Mouse (Mus musculus): ENCODE data around the gene Pip5k1c. TPM values are rescaled to one million over a fixed set of nuclear protein-coding genes. Genes with fewer than 3 reads are reported as not detected.

Gene Pip5k1c
- polyA plus RNA-seq, 1 experiment from 2014 or later, result 33.7 TPM

GRCm38 (mm10) chr10:81299585-81300351, 7.0 kb downstream of the Pip5k1c start:
- Histone ChIP-seq H3K4me2 (ENCODE audit: low read length) (no peak overlapping the region), H3K4me1 (ENCODE audit: control insufficient read depth in 2 of 2, insufficient read depth in 2 of 2, low read length in 2 of 2) (peaks cover 50 to 71% of the 10 kb centered on the region in 2 experiments), H3K27ac (replicated peaks in 1 of 2; ENCODE audit: control insufficient read depth in 1 of 2, insufficient read depth in 1 of 2, low read depth in 2 of 2, low read length in 2 of 2) (no peak overlapping the region)

GRCm38 (mm10) chr10:81300352-81300907, 7.7 kb downstream of the Pip5k1c start:
- no peak overlapping the region for H3K4me3 ChIP-seq (ENCODE audit: control insufficient read depth in 1 of 2, insufficient read depth in 1 of 2, low read depth in 1 of 2, low read length in 2 of 2)
- no peak overlapping the region for H3K4me2 ChIP-seq (ENCODE audit: low read length)
- WGBS, result 72% methylated on average over 9 of the region's 9 CpGs
- no peak overlapping the region for H3K27ac ChIP-seq (replicated peaks in 1 of 2; ENCODE audit: control insufficient read depth in 1 of 2, insufficient read depth in 1 of 2, low read depth in 2 of 2, low read length in 2 of 2)
- no peaks in the 10 kb centered on the region for H3K27me3 ChIP-seq (ENCODE audit: control insufficient read depth, insufficient read depth, low read length)
- no peaks in the 10 kb centered on the region; the same call in 1 of the 2 replicates for H3K36me3 ChIP-seq (ENCODE audit: control insufficient read depth, insufficient read depth, low read length)
- H3K9me3 ChIP-seq (ENCODE audit: control insufficient read depth, low read length), result no peaks in the 10 kb centered on the region
- no peak overlapping the region for H3K9ac ChIP-seq (ENCODE audit: low read length)
- peaks cover 49 to 70% of the 10 kb centered on the region in 2 experiments for H3K4me1 ChIP-seq (ENCODE audit: control insufficient read depth in 2 of 2, insufficient read depth in 2 of 2, low read length in 2 of 2)
- no peak for ATAC-seq (ENCODE audit: insufficient number of reproducible peaks, insufficient read depth, low FRiP score, low read depth)

More at GRCm38 (mm10) chr10:81299585-81300351, 7.0 kb downstream of the Pip5k1c start:
- no peaks in the 10 kb centered on the region for H3K27me3 ChIP-seq (ENCODE audit: control insufficient read depth, insufficient read depth, low read length)
- WGBS, result 84% methylated on average over 14 of the region's 14 CpGs
- peak overlapping the region; percentile 34; the same call in 1 of the 2 replicates for H3K9ac ChIP-seq (ENCODE audit: low read length)
- ATAC-seq (ENCODE audit: insufficient number of reproducible peaks, insufficient read depth, low FRiP score, low read depth), result no peak
- H3K36me3 ChIP-seq (ENCODE audit: control insufficient read depth, insufficient read depth, low read length), result no peaks in the 10 kb centered on the region; the same call in 1 of the 2 replicates
- no peak overlapping the region for H3K4me3 ChIP-seq (ENCODE audit: control insufficient read depth in 1 of 2, insufficient read depth in 1 of 2, low read depth in 1 of 2, low read length in 2 of 2)
- H3K9me3 ChIP-seq (ENCODE audit: control insufficient read depth, low read length), result no peaks in the 10 kb centered on the region

GRCm38 (mm10) chr10:81301321-81301720, 8.6 kb downstream of the Pip5k1c start:
- Histone ChIP-seq H3K36me3 (ENCODE audit: control insufficient read depth, insufficient read depth, low read length) (peaks cover 9% of the 10 kb centered on the region), H3K27ac (replicated peaks in 1 of 2; ENCODE audit: control insufficient read depth in 1 of 2, insufficient read depth in 1 of 2, low read depth in 2 of 2, low read length in 2 of 2) (no peak overlapping the region), H3K9me3 (ENCODE audit: control insufficient read depth, low read length) (no peaks in the 10 kb centered on the region), H3K4me3 (ENCODE audit: control insufficient read depth in 1 of 2, insufficient read depth in 1 of 2, low read depth in 1 of 2, low read length in 2 of 2) (no peak overlapping the region), H3K4me2 (ENCODE audit: low read length) (no peak overlapping the region), H3K4me1 (ENCODE audit: control insufficient read depth in 2 of 2, insufficient read depth in 2 of 2, low read length in 2 of 2) (peaks cover 48 to 70% of the 10 kb centered on the region in 2 experiments), H3K27me3 (ENCODE audit: control insufficient read depth, insufficient read depth, low read length) (no peaks in the 10 kb centered on the region), H3K9ac (ENCODE audit: low read length) (no peak overlapping the region)
- ATAC-seq (ENCODE audit: insufficient number of reproducible peaks, insufficient read depth, low FRiP score, low read depth), result no peak
- 78% methylated on average over 9 of the region's 9 CpGs for WGBS

- peaks cover 18% of the 10 kb centered on the region for H3K36me3 ChIP-seq (ENCODE audit: control insufficient read depth, insufficient read depth, low read length)
- peaks cover 47 to 68% of the 10 kb centered on the region in 2 experiments for H3K4me1 ChIP-seq (ENCODE audit: control insufficient read depth in 2 of 2, insufficient read depth in 2 of 2, low read length in 2 of 2)
- no peak overlapping the region for H3K4me3 ChIP-seq (ENCODE audit: control insufficient read depth in 1 of 2, insufficient read depth in 1 of 2, low read depth in 1 of 2, low read length in 2 of 2)
- no peaks in the 10 kb centered on the region for H3K9me3 ChIP-seq (ENCODE audit: control insufficient read depth, low read length)
- H3K4me2 ChIP-seq (ENCODE audit: low read length), result peak overlapping the region; percentile 48
- 44% methylated on average over 4 of the region's 4 CpGs for WGBS
- peak overlapping the region; percentile 8 to 74 for H3K27ac ChIP-seq (replicated peaks in 1 of 2; ENCODE audit: control insufficient read depth in 1 of 2, insufficient read depth in 1 of 2, low read depth in 2 of 2, low read length in 2 of 2)
- no peak for ATAC-seq (ENCODE audit: insufficient number of reproducible peaks, insufficient read depth, low FRiP score, low read depth)
- H3K27me3 ChIP-seq (ENCODE audit: control insufficient read depth, insufficient read depth, low read length), result no peaks in the 10 kb centered on the region
- H3K9ac ChIP-seq (ENCODE audit: low read length), result peak overlapping the region; percentile 55
Observed at GRCm38 (mm10) chr10:81302288-81302687, 9.5 kb downstream of the Pip5k1c start.

- H3K36me3 ChIP-seq (ENCODE audit: control insufficient read depth, insufficient read depth, low read length), result peaks cover 23% of the 10 kb centered on the region
- no peaks in the 10 kb centered on the region for H3K9me3 ChIP-seq (ENCODE audit: control insufficient read depth, low read length)
- peak overlapping the region; percentile 8 to 74 for H3K27ac ChIP-seq (replicated peaks in 1 of 2; ENCODE audit: control insufficient read depth in 1 of 2, insufficient read depth in 1 of 2, low read depth in 2 of 2, low read length in 2 of 2)
- H3K9ac ChIP-seq (ENCODE audit: low read length), result peak overlapping the region; percentile 55
- peaks cover 42 to 63% of the 10 kb centered on the region in 2 experiments for H3K4me1 ChIP-seq (ENCODE audit: control insufficient read depth in 2 of 2, insufficient read depth in 2 of 2, low read length in 2 of 2)
- WGBS, result 7% methylated on average over 14 of the region's 14 CpGs
- 0 out of 2 replicates have a peak, but pooled peaks have one; percentile 19 for ATAC-seq (ENCODE audit: insufficient number of reproducible peaks, insufficient read depth, low FRiP score, low read depth)
- peak overlapping the region; percentile 48 for H3K4me2 ChIP-seq (ENCODE audit: low read length)
- no peaks in the 10 kb centered on the region for H3K27me3 ChIP-seq (ENCODE audit: control insufficient read depth, insufficient read depth, low read length)
- H3K4me3 ChIP-seq (ENCODE audit: control insufficient read depth in 1 of 2, insufficient read depth in 1 of 2, low read depth in 1 of 2, low read length in 2 of 2), result no peak overlapping the region
Observed at GRCm38 (mm10) chr10:81302781-81303218, 10.0 kb downstream of the Pip5k1c start.

- Histone ChIP-seq H3K4me2 (ENCODE audit: low read length) (peak overlapping the region; percentile 48), H3K27me3 (ENCODE audit: control insufficient read depth, insufficient read depth, low read length) (no peaks in the 10 kb centered on the region), H3K27ac (replicated peaks in 1 of 2; ENCODE audit: control insufficient read depth in 1 of 2, insufficient read depth in 1 of 2, low read depth in 2 of 2, low read length in 2 of 2) (peak overlapping the region; percentile 3 to 74; a peak in 3 of 4 replicates), H3K36me3 (ENCODE audit: control insufficient read depth, insufficient read depth, low read length) (peaks cover 28% of the 10 kb centered on the region), H3K4me1 (ENCODE audit: control insufficient read depth in 2 of 2, insufficient read depth in 2 of 2, low read length in 2 of 2) (peaks cover 37 to 59% of the 10 kb centered on the region in 2 experiments), H3K4me3 (ENCODE audit: control insufficient read depth in 1 of 2, insufficient read depth in 1 of 2, low read depth in 1 of 2, low read length in 2 of 2) (no peak overlapping the region), H3K9me3 (ENCODE audit: control insufficient read depth, low read length) (no peaks in the 10 kb centered on the region), H3K9ac (ENCODE audit: low read length) (peak overlapping the region; percentile 55)
- ATAC-seq (ENCODE audit: insufficient number of reproducible peaks, insufficient read depth, low FRiP score, low read depth), result no peak
- 49% methylated on average over 10 of the region's 10 CpGs for WGBS
Observed at GRCm38 (mm10) chr10:81303258-81303657, 10.5 kb downstream of the Pip5k1c start.

GRCm38 (mm10) chr10:81303761-81304160, 11.0 kb downstream of the Pip5k1c start:
- H3K4me2 ChIP-seq (ENCODE audit: low read length), result no peak overlapping the region
- H3K4me1 ChIP-seq (ENCODE audit: control insufficient read depth in 2 of 2, insufficient read depth in 2 of 2, low read length in 2 of 2), result peaks cover 36 to 58% of the 10 kb centered on the region in 2 experiments
- 74% methylated on average over 7 of the region's 7 CpGs for WGBS
- no peak overlapping the region for H3K4me3 ChIP-seq (ENCODE audit: control insufficient read depth in 1 of 2, insufficient read depth in 1 of 2, low read depth in 1 of 2, low read length in 2 of 2)
- H3K9ac ChIP-seq (ENCODE audit: low read length), result no peak overlapping the region
- H3K27me3 ChIP-seq (ENCODE audit: control insufficient read depth, insufficient read depth, low read length), result no peaks in the 10 kb centered on the region
- H3K27ac ChIP-seq (replicated peaks in 1 of 2; ENCODE audit: control insufficient read depth in 1 of 2, insufficient read depth in 1 of 2, low read depth in 2 of 2, low read length in 2 of 2), result no peak overlapping the region
- no peak for ATAC-seq (ENCODE audit: insufficient number of reproducible peaks, insufficient read depth, low FRiP score, low read depth)
- H3K9me3 ChIP-seq (ENCODE audit: control insufficient read depth, low read length), result no peaks in the 10 kb centered on the region
- H3K36me3 ChIP-seq (ENCODE audit: control insufficient read depth, insufficient read depth, low read length), result peaks cover 33% of the 10 kb centered on the region

Measured in heart, embryonic 14.5 days (tissue).